Mouse (Mus musculus) stomach, embryonic 14.5 days (tissue): ENCODE data around the gene Kcns1. TPM values are rescaled to one million over a fixed set of nuclear protein-coding genes. Genes with fewer than 3 reads are reported as not detected.
A peak's percentile ranks its signal among the peaks of the same experiment; 100 is the strongest.

Source experiments
- ATAC-seq: fragments of 200-750 bp; cut with Nextera tagmentation; 2 replicates; pipeline ENCODE4 v1.8.0; 2017; ENCODE audit warnings: low read depth, moderate TSS enrichment; ENCODE audit not compliant: insufficient number of reproducible peaks, insufficient read depth, low FRiP score
- H3K27ac ChIP-seq: fragments of 300-500 bp; sonication (generic); 2 replicates; pipeline ENCODE4 v1.5.1; 2014; ENCODE audit warnings: mild to moderate bottlenecking, low read length, moderate library complexity, mixed read lengths
- H3K27me3 ChIP-seq: fragments of 300-500 bp; sonication (generic); 2 replicates; pipeline ENCODE4 v1.6.1; 2014; ENCODE audit warnings: low read length, control low read depth, mixed read lengths; ENCODE audit not compliant: control insufficient read depth, insufficient read depth
- H3K36me3 ChIP-seq: fragments of 300-500 bp; sonication (generic); 2 replicates; pipeline ENCODE4 v1.6.1; 2014; ENCODE audit warnings: mild to moderate bottlenecking, control low read depth, low read length, moderate library complexity, mixed read lengths; ENCODE audit not compliant: control insufficient read depth, insufficient read depth
- H3K4me1 ChIP-seq: fragments of 300-500 bp; sonication (generic); 2 replicates; pipeline ENCODE4 v1.6.1; 2014; ENCODE audit warnings: low read length, control low read depth, mixed read lengths; ENCODE audit not compliant: control insufficient read depth, insufficient read depth
- H3K4me2 ChIP-seq: fragments of 300-500 bp; sonication (generic); replicated peaks from 2 replicates; pipeline ENCODE4 v1.6.1; 2014; ENCODE audit warnings: low read depth, low read length, control low read depth
- H3K4me3 ChIP-seq: fragments of 300-500 bp; sonication (generic); 2 replicates; pipeline ENCODE4 v1.5.1; 2014; ENCODE audit warnings: low read depth, low read length, control low read depth
- H3K9ac ChIP-seq: fragments of 300-500 bp; sonication (generic); replicated peaks from 2 replicates; pipeline ENCODE4 v1.6.1; 2014; ENCODE audit warnings: low read depth, mild to moderate bottlenecking, control low read depth, low read length, moderate library complexity, mixed read lengths
- H3K9me3 ChIP-seq: fragments of 300-500 bp; sonication (generic); 2 replicates; pipeline ENCODE4 v1.6.1; 2016; ENCODE audit warnings: low read depth, low read length, control low read depth; ENCODE audit not compliant: control insufficient read depth
- WGBS: fragments of 180-500 bp; shearing (Covaris S2); extraction: QIAGEN DNeasy Blood & Tissue Kit; methylation state at CpG from one replicate; pipeline ENCODE4 v1.1.7; 2014; 5-methylcytosine and 5-hydroxymethylcytosine counted together
- polyA plus RNA-seq: library from polyadenylated mRNA; unstranded; fragments of >200 nt; fragmentation: Nextera tagmentation; extraction: Ambion mirVana; gene quantifications from 2 replicates; pipeline ENCODE4 v1.2.1, GENCODE M21; 2014

The Kcns1 gene
- polyA plus RNA-seq, 1 experiment from 2014 or later = 0.14 TPM

DNA sequence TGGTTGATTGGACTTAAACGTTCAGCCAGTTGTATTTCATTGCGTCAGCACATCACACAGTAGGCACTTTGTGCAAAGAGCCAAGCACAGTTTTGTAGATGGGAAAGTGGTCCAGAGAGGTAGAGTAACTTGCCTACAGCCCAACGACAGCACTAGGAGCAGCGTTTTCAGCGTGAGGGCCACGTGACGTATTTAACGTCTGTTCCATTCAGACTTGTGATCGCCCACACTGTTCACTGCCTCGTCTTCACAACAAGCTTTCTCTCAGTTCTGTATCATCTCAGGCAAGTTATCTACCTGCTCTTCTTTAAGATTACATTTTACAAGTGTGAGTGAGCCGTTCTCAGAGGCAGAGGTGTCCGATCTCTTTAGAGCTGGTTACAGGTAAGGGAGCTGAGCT lies 24.4 kb downstream of the Kcns1 start:
- Histone ChIP-seq H3K36me3 (no peaks in the 10 kb centered on the region; the same call in 1 of the 2 replicates), H3K9ac (no peak overlapping the region), H3K4me1 (peaks cover 14% of the 10 kb centered on the region; the same call in 1 of the 2 replicates), H3K4me2 (no peak overlapping the region), H3K27me3 (no peaks in the 10 kb centered on the region), H3K27ac (no peak overlapping the region), H3K9me3 (no peaks in the 10 kb centered on the region), H3K4me3 (no peak overlapping the region)
- ATAC-seq = no peak
- 94% methylated on average over 12 of the region's 12 CpGs for WGBS

DNA sequence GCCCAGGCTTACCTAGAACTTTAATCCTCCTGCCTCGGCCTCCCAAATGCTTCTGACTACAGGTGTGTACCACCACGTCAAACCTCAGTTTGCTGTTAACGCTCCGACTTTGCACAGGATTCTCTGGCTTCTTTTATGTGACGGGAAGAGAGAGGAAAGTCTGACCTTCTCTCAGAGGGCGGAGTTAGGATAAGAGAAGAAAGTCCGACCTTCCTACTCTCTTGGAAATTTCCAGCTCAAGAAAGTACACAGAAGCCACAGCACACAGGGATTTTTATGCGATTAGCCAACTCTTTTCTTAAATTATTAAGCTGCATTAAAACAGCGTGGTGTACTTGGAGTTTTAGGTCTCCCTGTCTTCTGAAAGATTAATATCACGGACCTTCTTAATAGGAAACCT lies 26.4 kb downstream of the Kcns1 start:
- Histone ChIP-seq H3K9me3 (no peaks in the 10 kb centered on the region), H3K4me2 (no peak overlapping the region), H3K4me3 (no peak overlapping the region), H3K36me3 (no peaks in the 10 kb centered on the region; the same call in 1 of the 2 replicates), H3K4me1 (0 out of 2 replicates have a peak, but pooled peaks cover 2% of the 10 kb centered on the region), H3K9ac (no peak overlapping the region), H3K27ac (no peak overlapping the region), H3K27me3 (no peaks in the 10 kb centered on the region)
- no peak for ATAC-seq
- WGBS = 80% methylated on average over 10 of the region's 10 CpGs

DNA sequence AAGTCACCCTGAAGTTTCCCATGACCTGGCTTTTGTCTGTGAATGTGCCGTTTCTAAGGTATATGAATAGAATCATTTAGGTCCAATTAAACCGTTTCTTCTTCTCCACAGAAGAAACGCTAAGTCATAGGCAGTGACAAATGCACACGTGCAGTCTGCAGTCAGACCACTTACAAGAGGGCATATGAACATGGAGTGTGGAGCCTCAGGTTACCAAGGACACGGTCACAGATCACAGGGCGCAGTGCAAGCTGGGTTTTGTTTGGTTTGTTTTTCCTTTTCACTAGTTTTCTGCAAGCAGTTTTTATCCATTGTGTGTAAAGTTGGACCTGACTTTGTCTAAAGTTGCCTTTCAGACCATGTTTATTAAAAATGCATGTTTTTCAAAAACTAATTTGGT lies 26.9 kb downstream of the Kcns1 start:
- Histone ChIP-seq H3K4me1 (0 out of 2 replicates have a peak, but pooled peaks cover under 1% of the 10 kb centered on the region), H3K36me3 (no peaks in the 10 kb centered on the region; the same call in 1 of the 2 replicates), H3K27me3 (no peaks in the 10 kb centered on the region), H3K4me3 (no peak overlapping the region), H3K27ac (no peak overlapping the region), H3K9me3 (no peaks in the 10 kb centered on the region), H3K9ac (no peak overlapping the region), H3K4me2 (no peak overlapping the region)
- no peak for ATAC-seq
- WGBS = 78% methylated on average over 6 of the region's 6 CpGs

DNA sequence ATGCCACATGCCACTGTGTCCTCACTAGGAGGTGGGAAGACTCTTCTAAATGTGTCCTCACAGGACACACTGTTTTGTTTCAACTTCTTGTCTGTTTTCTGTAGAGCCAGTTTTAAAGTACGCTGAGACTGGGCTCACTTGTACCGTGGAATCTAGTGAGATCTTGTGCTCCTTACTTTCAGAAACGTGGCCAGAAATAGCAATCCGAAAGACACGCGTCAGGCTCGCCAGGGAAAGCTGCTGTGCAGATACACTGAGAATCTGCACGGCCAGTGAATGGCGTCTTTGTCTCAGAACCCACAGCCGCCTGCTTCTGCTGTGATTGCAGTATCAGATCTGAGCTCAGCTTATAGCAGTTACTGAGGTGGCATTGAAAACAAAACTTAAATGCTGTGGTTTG lies 28.9 kb downstream of the Kcns1 start:
- Histone ChIP-seq H3K36me3 (no peaks in the 10 kb centered on the region; the same call in 1 of the 2 replicates), H3K4me1 (0 out of 2 replicates have a peak, but pooled peaks cover 6% of the 10 kb centered on the region), H3K27me3 (no peaks in the 10 kb centered on the region), H3K4me2 (no peak overlapping the region), H3K4me3 (no peak overlapping the region), H3K9me3 (no peaks in the 10 kb centered on the region), H3K27ac (0 out of 2 replicates have a peak overlapping the region, but pooled peaks have one; percentile 6), H3K9ac (no peak overlapping the region)
- no peak for ATAC-seq
- whole genome bisulfite sequencing = 65% methylated on average over 10 of the region's 10 CpGs

DNA sequence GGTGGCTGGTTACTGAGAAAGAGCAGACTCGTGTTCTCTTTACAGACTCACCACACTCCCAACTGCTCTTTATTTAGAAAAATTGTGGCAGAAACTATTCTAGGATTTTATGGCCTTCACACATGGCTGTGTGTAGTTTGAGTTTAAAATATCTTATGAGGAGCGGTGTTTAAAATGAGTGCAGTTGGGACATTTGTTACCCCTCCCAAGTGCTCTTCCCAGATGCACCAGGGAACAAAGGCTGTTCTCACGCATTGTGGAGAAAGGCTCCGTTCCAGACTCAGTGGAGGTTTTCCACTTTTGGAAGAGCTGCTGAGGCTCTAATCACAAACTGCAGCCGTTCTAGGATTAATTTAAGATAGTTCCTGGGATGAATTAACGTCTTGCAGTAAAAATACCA lies 33.2 kb downstream of the Kcns1 start:
- no peak overlapping the region for H3K9ac ChIP-seq
- H3K27ac ChIP-seq = no peak overlapping the region; the same call in 1 of the 2 replicates
- 53% methylated on average over 6 of the region's 6 CpGs for WGBS
- no peak overlapping the region for H3K4me3 ChIP-seq
- H3K4me2 ChIP-seq = no peak overlapping the region
- H3K4me1 ChIP-seq = peaks cover 12% of the 10 kb centered on the region; the same call in 1 of the 2 replicates
- no peaks in the 10 kb centered on the region; the same call in 1 of the 2 replicates for H3K36me3 ChIP-seq
- no peak for ATAC-seq
- no peaks in the 10 kb centered on the region for H3K27me3 ChIP-seq
- H3K9me3 ChIP-seq = no peaks in the 10 kb centered on the region

DNA sequence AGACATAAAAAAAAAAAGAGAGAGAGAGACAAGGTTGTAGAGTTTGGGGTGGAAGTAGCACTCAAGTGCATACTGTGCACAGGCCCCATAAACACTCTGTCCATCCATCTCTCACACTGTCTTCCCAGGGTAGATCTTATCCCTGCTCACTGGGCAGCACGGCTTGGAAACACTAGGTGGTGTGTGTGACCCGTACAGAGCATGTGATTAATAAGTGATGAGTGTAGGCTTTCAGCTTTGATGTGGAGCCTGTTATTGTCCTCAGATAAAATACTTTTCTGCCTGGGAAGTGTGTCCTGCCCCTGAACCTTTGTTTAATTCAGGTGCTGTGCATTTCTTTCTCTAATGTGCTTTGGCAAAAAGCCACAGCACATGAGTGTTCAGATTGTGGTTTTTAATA lies 34.5 kb downstream of the Kcns1 start:
- H3K4me3 ChIP-seq = no peak overlapping the region
- H3K36me3 ChIP-seq = no peaks in the 10 kb centered on the region; the same call in 1 of the 2 replicates
- no peak overlapping the region for H3K4me2 ChIP-seq
- no peak overlapping the region for H3K9ac ChIP-seq
- H3K9me3 ChIP-seq = no peaks in the 10 kb centered on the region
- H3K27me3 ChIP-seq = no peaks in the 10 kb centered on the region
- 14% methylated on average over 2 of the region's 2 CpGs for WGBS
- H3K27ac ChIP-seq = no peak overlapping the region; the same call in 1 of the 2 replicates
- ATAC-seq = no peak
- H3K4me1 ChIP-seq = peaks cover 12% of the 10 kb centered on the region; the same call in 1 of the 2 replicates

DNA sequence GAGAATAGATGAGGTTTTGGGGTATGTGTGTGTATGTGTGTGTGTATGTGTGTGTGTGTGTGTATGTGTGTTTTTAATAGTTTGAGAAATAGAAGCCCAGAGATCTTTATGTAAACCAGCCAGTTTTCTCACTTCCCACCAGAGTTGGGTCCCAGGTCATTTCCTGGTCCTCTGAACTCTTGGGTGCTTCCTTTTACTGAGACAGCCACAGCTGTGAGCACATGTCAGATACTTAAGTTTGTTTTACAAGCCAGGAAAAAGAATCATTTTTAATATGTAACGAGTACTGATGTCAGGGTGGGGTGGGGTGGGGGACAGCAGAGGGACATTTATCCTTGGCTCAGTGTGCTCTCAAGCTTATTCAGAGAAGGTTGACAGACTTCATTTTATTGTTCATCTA lies 35.5 kb downstream of the Kcns1 start:
- Histone ChIP-seq H3K9ac (no peak overlapping the region), H3K27ac (no peak overlapping the region), H3K4me2 (no peak overlapping the region), H3K27me3 (no peaks in the 10 kb centered on the region), H3K9me3 (no peaks in the 10 kb centered on the region), H3K4me3 (no peak overlapping the region), H3K36me3 (no peaks in the 10 kb centered on the region; the same call in 1 of the 2 replicates), H3K4me1 (peaks cover 12% of the 10 kb centered on the region; the same call in 1 of the 2 replicates)
- no peak for ATAC-seq
- 42% methylated on average over 1 of the region's 1 CpGs for WGBS

DNA sequence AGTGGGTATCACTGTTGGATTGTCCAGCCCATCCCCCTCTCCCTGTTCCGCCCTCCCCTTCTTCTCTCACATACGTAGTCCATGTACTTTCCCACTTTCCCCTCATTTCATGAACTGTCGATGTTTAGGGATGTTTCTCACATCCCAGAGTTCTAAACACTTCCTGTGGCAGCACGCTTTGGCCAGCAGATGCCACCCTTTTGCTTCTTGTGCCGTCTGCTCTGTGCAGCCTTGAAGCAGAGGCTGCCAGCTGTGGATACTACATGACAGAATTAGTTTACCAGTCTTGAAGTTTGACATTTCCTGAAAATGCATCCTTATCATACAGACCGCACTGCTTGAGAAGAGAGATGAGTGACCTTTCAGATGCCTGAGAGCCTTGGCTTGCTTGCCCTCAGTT lies 36.4 kb downstream of the Kcns1 start:
- H3K9me3 ChIP-seq = no peaks in the 10 kb centered on the region
- no peak overlapping the region for H3K4me2 ChIP-seq
- H3K9ac ChIP-seq = no peak overlapping the region
- WGBS = 58% methylated on average over 6 of the region's 6 CpGs
- H3K36me3 ChIP-seq = no peaks in the 10 kb centered on the region; the same call in 1 of the 2 replicates
- H3K4me1 ChIP-seq = peaks cover 12% of the 10 kb centered on the region; the same call in 1 of the 2 replicates
- no peaks in the 10 kb centered on the region for H3K27me3 ChIP-seq
- no peak overlapping the region for H3K27ac ChIP-seq
- ATAC-seq = peak; percentile 46; the same call in 1 of the 2 replicates
- no peak overlapping the region for H3K4me3 ChIP-seq

DNA sequence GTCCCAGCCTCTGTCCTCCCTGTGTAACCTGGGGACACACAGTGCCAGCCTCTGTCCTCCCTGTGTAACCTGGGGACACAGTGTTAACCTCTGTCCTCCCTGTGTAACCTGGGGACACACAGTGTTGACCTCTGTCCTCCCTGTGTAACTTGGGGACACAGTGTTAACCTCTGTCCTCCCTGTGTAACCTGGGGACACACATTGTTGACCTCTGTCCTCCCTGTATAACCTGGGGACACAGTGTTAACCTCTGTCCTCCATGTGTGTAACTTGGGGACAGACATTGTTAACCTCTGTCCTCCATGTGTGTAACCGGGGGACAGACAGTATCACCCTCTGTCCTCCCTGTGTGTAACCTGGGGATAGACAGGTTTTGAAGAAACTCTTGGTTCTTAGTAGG lies 39.3 kb downstream of the Kcns1 start:
- no peaks in the 10 kb centered on the region for H3K9me3 ChIP-seq
- H3K36me3 ChIP-seq = no peaks in the 10 kb centered on the region
- no peaks in the 10 kb centered on the region for H3K27me3 ChIP-seq
- H3K4me3 ChIP-seq = no peak overlapping the region
- peaks cover 2% of the 10 kb centered on the region; the same call in 1 of the 2 replicates for H3K4me1 ChIP-seq
- 85% methylated on average over 1 of the region's 1 CpGs for WGBS
- no peak for ATAC-seq
- H3K27ac ChIP-seq = no peak overlapping the region
- H3K9ac ChIP-seq = no peak overlapping the region
- no peak overlapping the region for H3K4me2 ChIP-seq
